Mouse (Mus musculus) heart, postnatal 0 days (tissue): Measurements from ENCODE around the gene Rai14.

Experiments
- CTCF ChIP-seq: IDR thresholded peaks from 2 replicates; pipeline ENCODE4 v1.5.1; 2016; ENCODE audit warnings: antibody characterized with exemption, control low read depth, low read depth
- EP300 ChIP-seq: IDR thresholded peaks from 2 replicates; pipeline ENCODE4 v1.6.1; 2016; ENCODE audit warnings: antibody characterized with exemption, low read depth

DNA sequence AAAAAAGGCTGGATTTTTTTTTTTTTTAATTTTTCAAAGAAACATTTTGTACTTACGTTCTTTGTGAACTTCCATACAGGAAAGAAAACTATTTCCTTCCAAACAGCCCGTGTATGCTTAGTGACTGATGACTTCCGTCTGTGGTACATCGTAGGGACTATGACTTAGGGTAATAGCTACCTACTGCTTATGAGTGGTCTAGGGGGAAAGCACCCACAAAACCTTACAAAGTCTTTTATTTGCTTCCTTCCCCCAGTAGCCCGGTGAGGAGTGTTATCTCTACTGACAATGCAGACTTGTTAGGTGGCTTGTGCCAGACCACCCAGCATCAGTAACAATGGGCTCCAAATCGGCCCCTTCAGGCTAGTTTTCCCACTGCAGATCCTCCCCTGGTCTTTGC is 28.0 kb upstream of the Rai14 start:
- TF ChIP-seq CTCF (no peak), EP300 (no peak)
